Mouse (Mus musculus): ENCODE measurements around the gene Thada. TPM values are rescaled to one million over a fixed set of nuclear protein-coding genes. Genes with fewer than 3 reads are reported as not detected.

Thada gene
- total RNA-seq, 2 experiments from 2014 or later, result 5.6 to 6.8 TPM

DNA sequence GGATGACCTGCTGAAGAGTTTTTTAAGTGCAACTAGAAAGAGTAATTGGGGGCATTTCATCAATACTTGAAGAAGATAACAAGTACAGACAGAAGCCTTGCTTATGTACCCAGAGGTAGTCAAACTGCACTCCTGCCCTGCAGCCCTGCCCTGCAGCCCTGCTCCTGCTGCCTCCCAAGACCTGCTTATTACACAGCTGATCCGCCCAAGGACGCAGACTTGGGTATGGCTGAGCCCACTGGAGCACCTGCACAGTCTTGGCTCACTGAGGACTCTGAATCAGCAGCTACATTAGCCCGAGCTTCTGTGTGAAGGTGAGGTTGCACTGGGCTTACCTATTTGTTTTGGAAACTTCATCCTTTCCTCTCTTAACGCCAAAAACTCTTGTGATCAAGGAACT lies 79.8 kb downstream of the Thada start:
- TF ChIP-seq CTCF (IDR thresholded peaks at IDR 0.05), result no peak
- Histone ChIP-seq H3K4me3 (no peak overlapping the region), H3K27ac (no peak overlapping the region)
- DNase-seq, result no peak
- intact Hi-C loops (cut with DNase I), result no loop called here

DNA sequence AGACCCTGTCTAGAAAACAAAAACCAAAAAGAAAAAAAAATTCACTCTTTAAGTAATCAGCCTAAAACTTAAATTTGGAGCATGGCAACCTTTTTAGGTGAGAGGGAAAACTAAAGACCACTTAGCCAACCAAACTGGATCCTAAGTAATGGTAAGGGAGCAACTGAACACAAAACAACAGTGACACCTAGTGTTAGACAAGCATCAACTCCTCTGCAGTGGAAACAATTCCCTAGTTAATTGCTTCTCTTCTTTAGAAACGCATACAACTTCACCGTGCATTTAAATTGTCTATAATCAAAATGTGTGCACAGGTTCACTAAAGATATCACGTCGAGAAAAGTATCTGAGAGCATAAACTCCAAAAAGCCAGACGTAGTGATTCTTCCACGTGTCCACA lies 80.3 kb downstream of the Thada start:
- TF ChIP-seq CTCF (IDR thresholded peaks at IDR 0.05), result peak; percentile 87
- intact Hi-C loops (cut with DNase I), result loop anchor here (1.0 to 2.0 kb wide), 4 partner anchors 121 to 357 kb away; no protein-coding TSS in a partner anchor
- Histone ChIP-seq H3K27ac (no peak overlapping the region), H3K4me3 (no peak overlapping the region)
- DNase-seq, result no peak

DNA sequence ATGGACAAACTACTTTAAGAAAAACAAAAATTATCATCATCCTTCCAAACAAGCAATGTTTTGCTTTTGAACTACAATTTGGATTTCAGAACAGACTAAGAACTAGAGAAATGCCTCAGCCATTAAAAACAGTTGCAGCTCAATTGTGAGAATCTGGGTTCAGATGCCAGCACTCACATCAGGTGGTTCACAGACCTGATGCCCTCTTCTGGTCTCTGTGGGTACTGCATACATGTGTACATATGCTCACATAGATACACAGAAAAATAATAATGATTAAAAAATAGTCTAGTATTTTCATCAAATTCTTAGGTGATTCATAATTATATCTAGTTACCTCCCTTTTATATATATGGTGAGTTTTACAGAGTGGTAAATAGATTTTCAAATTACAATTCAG lies 81.3 kb downstream of the Thada start:
- no peak for DNase-seq
- no peak overlapping the region for H3K27ac ChIP-seq
- H3K4me3 ChIP-seq, result no peak overlapping the region
- intact Hi-C loops (cut with DNase I), result loop anchor here (1.0 to 5.0 kb wide), 6 partner anchors 120 to 512 kb away; no protein-coding TSS in a partner anchor
- peak; percentile 68 for TF ChIP-seq CTCF (IDR thresholded peaks at IDR 0.05)

DNA sequence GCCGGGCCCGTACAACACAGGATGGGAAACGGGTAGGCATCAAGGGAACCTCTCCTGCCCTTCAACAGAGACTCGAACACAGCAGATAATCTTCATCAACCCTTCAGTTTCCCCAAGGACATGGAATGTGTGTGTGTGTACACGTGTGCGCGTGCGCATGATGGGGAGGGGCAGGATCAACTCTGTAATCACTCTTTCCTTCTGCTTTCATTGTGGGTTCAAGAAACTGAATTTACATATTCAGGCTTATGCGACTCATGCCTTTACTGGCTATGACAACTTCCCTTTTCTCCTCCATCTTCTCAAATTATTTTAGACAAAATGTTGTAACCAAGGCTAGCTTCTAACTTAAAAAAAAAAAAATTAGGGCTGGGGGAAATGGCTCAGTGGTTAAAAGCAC lies 85.7 kb downstream of the Thada start:
- DNase-seq, result no peak
- intact Hi-C loops (cut with DNase I), result loop anchor here (5.0 kb wide), 2 partner anchors 178 to 508 kb away; no protein-coding TSS in a partner anchor
- Histone ChIP-seq H3K27ac (no peak overlapping the region), H3K4me3 (no peak overlapping the region)
- TF ChIP-seq CTCF (IDR thresholded peaks at IDR 0.05), result no peak

DNA sequence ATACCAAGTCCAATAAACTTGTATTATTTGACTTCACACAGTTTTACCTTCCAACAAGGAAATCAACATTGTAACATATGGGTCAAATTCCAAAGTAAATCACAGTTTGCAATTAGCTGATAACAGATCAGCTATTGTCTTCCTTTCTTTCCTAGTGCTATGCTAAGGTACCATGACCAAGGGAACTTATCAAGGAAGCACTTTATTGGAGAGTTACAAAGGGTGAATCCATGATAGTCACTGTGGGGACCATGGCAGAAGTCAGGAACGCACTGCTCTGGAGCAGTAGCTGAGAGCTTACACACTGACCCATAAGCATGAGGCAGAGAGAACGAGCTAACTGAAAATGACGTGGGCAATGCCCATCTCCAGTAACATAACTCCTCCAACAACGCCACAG lies 89.1 kb downstream of the Thada start:
- no peak for TF ChIP-seq CTCF (IDR thresholded peaks at IDR 0.05)
- H3K27ac ChIP-seq, result no peak overlapping the region
- intact Hi-C loops (cut with DNase I), result no loop called here

DNA sequence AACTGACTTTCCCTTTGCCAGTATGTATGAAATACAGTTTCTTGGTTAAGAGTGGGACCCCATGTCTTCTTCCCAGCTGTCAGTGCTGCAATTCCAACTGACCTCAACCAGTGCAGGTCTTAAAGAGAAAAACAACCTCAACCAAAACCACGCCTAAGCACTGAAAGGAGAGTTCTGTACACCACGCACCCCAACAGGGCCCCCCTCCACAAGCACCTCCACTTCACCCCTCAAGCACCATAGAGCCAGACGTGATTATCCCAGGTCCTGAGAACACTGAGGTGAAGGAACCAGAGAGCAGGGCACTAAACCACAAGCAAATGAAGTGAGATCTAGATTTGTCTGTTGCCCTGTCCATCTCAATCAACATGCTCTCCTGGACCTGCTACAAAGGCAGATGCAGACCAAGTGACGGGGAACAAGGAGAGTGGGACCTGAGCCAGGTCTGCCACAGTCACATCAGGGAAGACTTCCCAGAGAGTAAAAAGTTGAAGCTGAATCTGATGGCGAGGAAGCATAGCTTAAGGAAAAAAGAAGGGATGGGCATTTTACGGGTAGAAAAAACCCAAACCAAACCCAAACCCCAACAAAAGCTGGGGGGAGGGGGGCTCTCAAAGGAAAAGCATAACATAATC lies 93.5 kb downstream of the Thada start:
- DNase-seq, result no peak
- Histone ChIP-seq H3K4me3 (no peak overlapping the region), H3K27ac (no peak overlapping the region)
- TF ChIP-seq CTCF (IDR thresholded peaks at IDR 0.05), result no peak
- intact Hi-C loops (cut with DNase I), result no loop called here

More for the DNA sequence above, 89.1 kb downstream of the Thada start:
- no peak overlapping the region for H3K4me3 ChIP-seq
- DNase-seq, result no peak

DNA sequence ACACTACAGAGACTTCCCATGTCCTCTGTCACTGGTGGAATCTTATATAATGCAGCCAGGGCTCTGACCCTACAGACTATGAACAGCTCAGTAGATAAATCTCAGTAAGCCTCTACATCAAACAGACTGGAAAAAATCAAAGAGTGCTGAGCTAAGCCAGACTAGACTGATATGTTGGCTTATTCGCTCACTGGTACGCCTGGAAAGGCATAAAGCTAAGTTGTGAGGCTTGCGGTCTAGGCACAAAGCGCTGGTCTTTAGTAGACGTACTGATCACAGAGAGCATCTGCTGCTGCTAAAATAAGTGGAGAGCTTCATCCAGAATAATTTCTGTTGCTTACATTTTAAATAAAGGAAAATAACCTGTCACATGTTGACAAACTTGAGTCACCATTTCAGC lies 95.6 kb downstream of the Thada start:
- peak overlapping the region; percentile 76 for H3K27ac ChIP-seq
- intact Hi-C loops (cut with DNase I), result no loop called here
- no peak for DNase-seq

DNA sequence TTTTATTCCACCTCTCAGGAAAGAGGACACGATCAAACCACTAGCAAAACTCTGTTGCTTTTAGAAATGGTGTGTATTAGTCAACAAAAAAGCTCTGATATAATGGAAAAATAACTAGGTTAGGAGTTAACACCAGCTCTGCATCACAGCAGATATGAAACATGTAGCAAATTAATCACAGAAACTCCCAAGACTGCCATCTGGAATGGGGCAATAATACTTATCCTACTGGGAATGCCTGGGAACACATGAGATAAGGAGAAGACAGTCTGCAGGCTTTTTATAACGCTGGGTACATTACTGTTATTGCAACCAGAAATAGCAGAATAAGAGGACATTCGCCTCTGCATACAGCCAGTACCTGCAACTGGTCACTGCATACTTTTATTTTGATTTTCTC lies 96.2 kb downstream of the Thada start:
- no peak overlapping the region for H3K4me3 ChIP-seq
- intact Hi-C loops (cut with DNase I), result no loop called here
- no peak for TF ChIP-seq CTCF (IDR thresholded peaks at IDR 0.05)
- H3K27ac ChIP-seq, result peak overlapping the region; percentile 76
- DNase-seq, result no peak

More for the DNA sequence above, 95.6 kb downstream of the Thada start:
- H3K4me3 ChIP-seq, result no peak overlapping the region
- TF ChIP-seq CTCF (IDR thresholded peaks at IDR 0.05), result no peak

DNA sequence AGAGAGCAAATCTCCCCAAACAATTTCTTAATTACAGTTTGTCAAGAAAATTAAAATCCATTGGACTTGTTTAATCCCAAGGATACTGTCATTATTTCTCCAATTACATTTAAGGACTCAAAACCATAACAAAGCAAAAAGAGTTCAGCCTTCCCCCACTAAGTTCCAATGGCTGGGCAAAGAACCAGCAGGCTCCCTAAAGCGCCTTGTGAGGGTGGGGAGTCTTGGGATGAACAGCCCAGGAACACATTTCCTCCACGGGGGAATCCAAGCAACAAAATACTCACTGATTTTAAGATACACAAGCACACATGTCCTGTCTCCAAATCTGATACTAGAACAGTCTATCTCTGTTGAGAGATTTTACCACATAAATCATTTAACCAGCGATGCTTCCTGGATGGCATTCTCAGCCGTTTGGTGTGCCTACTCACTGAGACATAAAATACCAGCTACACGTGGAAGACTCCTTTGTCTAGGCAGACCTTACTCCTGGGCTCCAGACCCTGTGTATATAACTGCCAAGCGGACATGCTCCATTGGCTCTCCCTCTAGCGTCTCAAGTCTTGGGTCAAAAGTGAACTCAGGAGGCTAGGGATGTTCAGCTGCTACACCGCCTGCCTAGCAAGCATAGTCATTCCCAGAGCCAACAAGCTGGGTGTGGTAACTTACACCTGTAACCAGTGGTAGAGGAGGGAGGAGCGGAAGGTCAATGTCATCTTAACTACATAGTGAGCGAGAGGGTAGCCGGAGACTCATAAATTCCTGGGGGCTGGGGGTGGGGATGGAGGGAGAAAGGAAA lies 97.6 kb downstream of the Thada start:
- Histone ChIP-seq H3K4me3 (no peak overlapping the region), H3K27ac (peak overlapping the region; percentile 76)
- DNase-seq, result peak; percentile 60
- intact Hi-C loops (cut with DNase I), result no loop called here
- TF ChIP-seq CTCF (IDR thresholded peaks at IDR 0.05), result no peak

DNA sequence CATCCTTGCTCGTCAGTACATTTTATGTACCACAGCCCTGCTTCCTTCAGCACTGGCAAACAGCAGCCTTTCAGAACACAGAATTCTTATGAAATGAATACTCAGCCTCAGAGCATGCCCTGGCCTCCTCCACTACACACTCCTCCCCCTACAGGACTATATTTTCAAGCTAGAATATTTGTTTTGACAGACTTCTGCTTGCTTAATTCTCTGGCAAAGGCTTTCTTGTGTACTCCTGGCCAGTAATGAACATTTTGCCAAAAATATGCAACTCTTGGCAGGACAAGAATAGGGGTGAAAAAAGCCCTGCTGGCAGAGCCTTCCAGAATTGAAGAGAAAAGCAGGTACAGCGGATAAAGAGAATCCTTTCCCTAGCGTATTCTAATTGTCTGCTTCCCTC lies 98.3 kb downstream of the Thada start:
- intact Hi-C loops (cut with DNase I), result no loop called here
- peak; percentile 41 for DNase-seq
- H3K27ac ChIP-seq, result peak overlapping the region; percentile 76

DNA sequence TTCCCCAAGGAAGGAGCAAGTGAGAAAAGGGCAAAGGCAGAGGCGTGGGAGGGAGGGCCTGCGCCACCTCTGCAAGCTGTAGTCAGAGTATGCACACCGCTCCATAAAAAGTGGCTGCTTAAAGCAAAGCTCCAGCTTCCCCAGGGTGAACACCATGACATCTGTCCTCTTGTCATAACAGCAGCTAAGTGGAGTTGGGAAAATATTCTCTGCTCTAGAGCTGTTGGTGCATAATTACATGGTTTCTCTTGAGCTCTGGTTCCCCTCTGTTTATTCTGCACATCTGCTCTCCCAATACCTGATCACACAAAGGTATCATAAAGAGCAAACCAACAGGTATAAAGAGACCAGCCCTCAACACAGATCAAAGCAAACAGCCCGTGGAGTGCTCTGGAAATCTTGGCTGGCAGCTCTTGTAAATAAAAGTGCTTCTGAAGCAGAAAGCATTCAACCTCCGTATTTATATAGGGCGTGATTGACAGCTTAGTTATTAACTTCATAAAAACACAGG lies 100.2 kb downstream of the Thada start:
- intact Hi-C loops (cut with DNase I), result no loop called here
- no peak for TF ChIP-seq CTCF (IDR thresholded peaks at IDR 0.05)
- no peak for DNase-seq
- no peak overlapping the region for H3K4me3 ChIP-seq
- peak overlapping the region; percentile 88 for H3K27ac ChIP-seq

More for the DNA sequence above, 98.3 kb downstream of the Thada start:
- TF ChIP-seq CTCF (IDR thresholded peaks at IDR 0.05), result peak; percentile 45
- H3K4me3 ChIP-seq, result no peak overlapping the region

DNA sequence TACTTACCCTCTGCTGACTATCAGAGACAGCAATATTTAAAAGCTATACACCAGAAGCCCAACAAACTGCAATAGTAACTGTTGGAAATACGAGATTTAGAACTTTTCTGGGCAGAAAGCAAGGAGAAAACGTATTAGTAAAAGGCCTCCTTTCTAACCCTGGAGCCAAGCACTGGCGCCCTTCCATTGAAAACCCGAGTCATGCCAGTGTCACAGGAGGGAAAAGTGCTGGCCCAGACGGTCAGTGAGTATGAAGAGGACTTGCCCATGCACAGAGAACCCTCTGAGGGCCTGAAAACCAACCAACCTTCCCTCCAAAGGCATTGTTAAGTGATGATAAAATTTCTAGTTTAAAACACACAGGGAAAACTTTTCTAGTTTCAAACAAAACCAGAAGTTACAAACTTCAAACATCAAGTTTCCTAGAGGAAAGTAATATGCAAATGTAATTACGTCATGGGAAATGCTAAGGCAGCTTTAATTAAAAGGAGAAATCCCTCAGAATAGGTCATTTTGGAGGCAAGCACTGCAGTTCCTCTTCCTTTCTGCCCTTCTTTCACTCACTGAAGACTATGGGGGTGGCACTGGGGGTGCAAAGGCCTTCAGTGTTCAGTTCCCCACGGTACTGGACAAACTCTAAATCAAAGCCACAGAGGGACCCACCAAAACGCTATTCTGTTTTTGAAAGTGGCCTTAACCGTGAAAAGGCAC lies 100.8 kb downstream of the Thada start:
- intact Hi-C loops (cut with DNase I), result no loop called here
- peak; percentile 68 for DNase-seq
- TF ChIP-seq CTCF (IDR thresholded peaks at IDR 0.05), result no peak
- no peak overlapping the region for H3K4me3 ChIP-seq
- H3K27ac ChIP-seq, result peak overlapping the region; percentile 88

DNA sequence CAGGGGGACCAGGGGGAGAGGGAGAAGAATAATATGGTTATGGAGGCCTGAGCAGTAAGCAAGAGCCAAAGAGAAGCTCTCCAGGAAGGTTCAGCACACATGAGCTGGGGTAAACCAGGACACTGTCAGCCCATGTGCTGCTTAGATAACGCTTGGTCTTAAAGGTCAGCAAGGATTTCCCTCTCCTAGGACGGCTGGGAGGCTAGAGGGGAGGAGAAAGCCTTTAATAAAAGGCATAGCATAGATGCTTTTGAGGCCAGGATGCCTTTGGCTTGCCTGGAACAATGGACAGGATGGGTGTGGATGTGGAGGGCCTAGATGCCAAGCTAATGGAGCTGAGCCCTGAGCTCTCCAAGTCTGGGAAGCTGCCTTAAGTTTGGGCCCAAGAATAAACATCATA lies 102.6 kb downstream of the Thada start:
- peak; percentile 48 for DNase-seq
- intact Hi-C loops (cut with DNase I), result no loop called here
- Histone ChIP-seq H3K27ac (peak overlapping the region; percentile 88), H3K4me3 (no peak overlapping the region)
- no peak for TF ChIP-seq CTCF (IDR thresholded peaks at IDR 0.05)
